In genomic region chr14:81287489-81288025, GRCm38 (mm10) we compare ENCODE assay signal across 11 mouse cellular contexts.
"Had no signal": no experiment of that assay in that cellular context is flagged by ENCODE, and none has a peak within 500 bp of the region (broad histone marks: within the 10 kb centered on the region; RNA-seq: fewer than 3 reads in every experiment).

No protein-coding gene starts in this region.

- ATAC-seq: midbrain, embryonic 15.5 days had no signal

- DNase-seq: kidney, adult 2 months; kidney, postnatal 25 days; layer of hippocampus, adult 9-11 months; liver, embryonic 13.5 days; lung, adult 2 months; lung, postnatal 14 days; lung, postnatal 4 days; spleen, adult 18-20 months; thymus, adult 18-20 months; thymus, postnatal 4 days had no signal
